Mouse (Mus musculus) testis, adult 2 months (tissue): ENCODE measurements around the gene Hoxa13.

ENCODE experiments used
- CTCF ChIP-seq: fragments of 200-500 bp; IDR thresholded peaks from 2 replicates; pipeline ENCODE4 v1.5.1; 2012; ENCODE audit warnings: low read depth, mild to moderate bottlenecking, inconsistent platforms, low read length, moderate library complexity; ENCODE audit not compliant: control insufficient read depth, insufficient read depth, insufficient replicate concordance
- POLR2A ChIP-seq: fragments of 200-500 bp; IDR thresholded peaks from 2 replicates; pipeline ENCODE4 v1.6.1; 2012; ENCODE audit warnings: low read depth, mild to moderate bottlenecking, inconsistent platforms, low read length, moderate library complexity; ENCODE audit not compliant: control insufficient read depth

- TF ChIP-seq CTCF (no peak), POLR2A (no peak)
These were observed 30.0 kb downstream of the Hoxa13 start, which contains the start of gene Hoxa9 for GRCm38 (mm10) chr6:52230516-52231165.
